Mouse (Mus musculus): ENCODE results near the gene Trim7. TPM values are rescaled to one million over a fixed set of nuclear protein-coding genes. Genes with fewer than 3 reads are reported as not detected.
"Not testable (repeated sequence)": the region's sequence is repeated elsewhere in the genome, so short reads cannot be mapped to it uniquely, and the experiment has no call there.

Trim7 gene
- total and polyA plus RNA-seq, 2 experiments from 2014 or later: 3.7 to 7.7 TPM

- TF ChIP-seq CTCF (IDR thresholded peaks at IDR 0.05; ENCODE audit: low read depth): no peak
Observed at GRCm38 (mm10) chr11:48876680-48877079, 50.7 kb downstream of the Trim7 start.

GRCm38 (mm10) chr11:48898812-48899431 is 73.0 kb downstream of the Trim7 start:
- H3K4me2 ChIP-seq (ENCODE audit: low read depth, low read length): no peak overlapping the region
- ATAC-seq (no peak), DNase-seq (ENCODE audit: low spot score) (no peak)
- no peaks in the 10 kb centered on the region for H3K36me3 ChIP-seq (ENCODE audit: insufficient read depth, low read length)
- H3K9me3 ChIP-seq (ENCODE audit: low read length): no peaks in the 10 kb centered on the region
- 70% methylated on average over 2 of the region's 2 CpGs for WGBS
- H3K9ac ChIP-seq (replicated peaks; ENCODE audit: low read length): no peak overlapping the region
- H3K4me3 ChIP-seq (ENCODE audit: low read length): no peak overlapping the region
- TF ChIP-seq CTCF (IDR thresholded peaks at IDR 0.05; ENCODE audit: low read depth): no peak
- H3K27ac ChIP-seq: no peak overlapping the region
- no peaks in the 10 kb centered on the region for H3K4me1 ChIP-seq (ENCODE audit: insufficient read depth, low read length)
- no peaks in the 10 kb centered on the region for H3K27me3 ChIP-seq (ENCODE audit: insufficient read depth, low read length)

More at GRCm38 (mm10) chr11:48876680-48877079, 50.7 kb downstream of the Trim7 start:
- H3K9ac ChIP-seq (replicated peaks; ENCODE audit: low read length): no peak overlapping the region
- no peaks in the 10 kb centered on the region for H3K36me3 ChIP-seq (ENCODE audit: insufficient read depth, low read length)
- WGBS: 91% methylated on average over 1 of the region's 1 CpGs
- H3K9me3 ChIP-seq (ENCODE audit: low read length): no peaks in the 10 kb centered on the region
- no peak overlapping the region for H3K4me3 ChIP-seq (ENCODE audit: low read length)
- no peaks in the 10 kb centered on the region for H3K4me1 ChIP-seq (ENCODE audit: insufficient read depth, low read length)
- no peak overlapping the region for H3K4me2 ChIP-seq (ENCODE audit: low read depth, low read length)
- no peak overlapping the region for H3K27ac ChIP-seq
- no peak for ATAC-seq
- DNase-seq (ENCODE audit: low spot score): no peak
- H3K27me3 ChIP-seq (ENCODE audit: insufficient read depth, low read length): no peaks in the 10 kb centered on the region

- H3K27ac ChIP-seq; H3K36me3 ChIP-seq (ENCODE audit: insufficient read depth, low read length); H3K4me2 ChIP-seq (ENCODE audit: low read depth, low read length); ATAC-seq; H3K9ac ChIP-seq (replicated peaks; ENCODE audit: low read length); H3K4me1 ChIP-seq (ENCODE audit: insufficient read depth, low read length); H3K9me3 ChIP-seq (ENCODE audit: low read length); H3K4me3 ChIP-seq (ENCODE audit: low read length); H3K27me3 ChIP-seq (ENCODE audit: insufficient read depth, low read length); DNase-seq (ENCODE audit: low spot score): not testable (repeated sequence)
- WGBS: 83% methylated on average over 6 of the region's 6 CpGs
Observed at GRCm38 (mm10) chr11:48900654-48901566, 75.0 kb downstream of the Trim7 start.

GRCm38 (mm10) chr11:48901567-48901930 is 75.6 kb downstream of the Trim7 start:
- WGBS: 83% methylated on average over 1 of the region's 1 CpGs

More at GRCm38 (mm10) chr11:48901567-48901930, 75.6 kb downstream of the Trim7 start:
- not testable (repeated sequence) for DNase-seq (ENCODE audit: low spot score); H3K4me3 ChIP-seq (ENCODE audit: low read length); H3K4me2 ChIP-seq (ENCODE audit: low read depth, low read length); H3K27ac ChIP-seq; H3K36me3 ChIP-seq (ENCODE audit: insufficient read depth, low read length); H3K9me3 ChIP-seq (ENCODE audit: low read length); H3K4me1 ChIP-seq (ENCODE audit: insufficient read depth, low read length); H3K27me3 ChIP-seq (ENCODE audit: insufficient read depth, low read length); H3K9ac ChIP-seq (replicated peaks; ENCODE audit: low read length); ATAC-seq

Other genes with a start within 250 kb of the Trim7 start
- gene Rack1, start 25.8 kb upstream of the Trim7 start, total RNA-seq (2014; rRNA removed): 897 and 958 TPM in 2 replicates
- gene Rack1, start 25.8 kb upstream of the Trim7 start, polyA plus RNA-seq (2015; fragmentation: Nextera tagmentation; extraction: Ambion mirVana): 324 and 342 TPM in 2 replicates
- 42.1 and 43.3 TPM in 2 replicates for gene Trim41, start 8.8 kb upstream of the Trim7 start, total RNA-seq (2014; rRNA removed)
- 5.5 and 7.1 TPM in 2 replicates for gene Trim41, start 8.8 kb upstream of the Trim7 start, polyA plus RNA-seq (2015; fragmentation: Nextera tagmentation; extraction: Ambion mirVana)
- 20.1 and 26.4 TPM in 2 replicates for gene Gm12184, start 515 bp downstream of the Trim7 start, total RNA-seq (2014; rRNA removed)
- gene Gm12184, start 515 bp downstream of the Trim7 start, polyA plus RNA-seq (2015; fragmentation: Nextera tagmentation; extraction: Ambion mirVana): 5.7 and 6.0 TPM in 2 replicates
- gene Irgm1, start 45.5 kb downstream of the Trim7 start, total RNA-seq (2014; rRNA removed): 5.8 and 6.0 TPM in 2 replicates
- 6.3 and 8.2 TPM in 2 replicates for gene Irgm1, start 45.5 kb downstream of the Trim7 start, polyA plus RNA-seq (2015; fragmentation: Nextera tagmentation; extraction: Ambion mirVana)
- 0.10 and 0.18 TPM in 2 replicates for gene Gm5431, start 76.1 kb downstream of the Trim7 start, total RNA-seq (2014; rRNA removed)
- 0.08 and 0.28 TPM in 2 replicates for gene Gm5431, start 76.1 kb downstream of the Trim7 start, polyA plus RNA-seq (2015; fragmentation: Nextera tagmentation; extraction: Ambion mirVana)
- gene Psme2b, start 120.0 kb downstream of the Trim7 start, total RNA-seq (2014; rRNA removed): 0.32 and 0.37 TPM in 2 replicates
- 1.4 and 1.7 TPM in 2 replicates for gene Psme2b, start 120.0 kb downstream of the Trim7 start, polyA plus RNA-seq (2015; fragmentation: Nextera tagmentation; extraction: Ambion mirVana)
- gene Olfr56, start 152.7 kb downstream of the Trim7 start, total RNA-seq (2014; rRNA removed): 0.16 TPM in 1 of 2 replicates, not detected in the other
- 0.08 TPM in 1 of 2 replicates, not detected in the other for gene Olfr56, start 152.7 kb downstream of the Trim7 start, polyA plus RNA-seq (2015; fragmentation: Nextera tagmentation; extraction: Ambion mirVana)
- 0.75 and 0.84 TPM in 2 replicates for gene 9930111J21Rik1, start 153.3 kb downstream of the Trim7 start, total RNA-seq (2014; rRNA removed)
- gene 9930111J21Rik1, start 153.3 kb downstream of the Trim7 start, polyA plus RNA-seq (2015; fragmentation: Nextera tagmentation; extraction: Ambion mirVana): 0.20 and 0.40 TPM in 2 replicates
- not detected in 2 replicates for gene Gm12185, start 166.1 kb downstream of the Trim7 start, total RNA-seq (2014; rRNA removed)
- gene Gm12185, start 166.1 kb downstream of the Trim7 start, polyA plus RNA-seq (2015; fragmentation: Nextera tagmentation; extraction: Ambion mirVana): 0.24 TPM in 1 of 2 replicates, not detected in the other
- gene Tgtp1, start 168.0 kb downstream of the Trim7 start, total RNA-seq (2014; rRNA removed): not detected in 2 replicates
- gene Tgtp1, start 168.0 kb downstream of the Trim7 start, polyA plus RNA-seq (2015; fragmentation: Nextera tagmentation; extraction: Ambion mirVana): 0.09 and 0.35 TPM in 2 replicates
- gene 9930111J21Rik2, start 225.1 kb downstream of the Trim7 start, total RNA-seq (2014; rRNA removed): 0.78 and 1.7 TPM in 2 replicates
- gene 9930111J21Rik2, start 225.1 kb downstream of the Trim7 start, polyA plus RNA-seq (2015; fragmentation: Nextera tagmentation; extraction: Ambion mirVana): 0.16 and 0.49 TPM in 2 replicates
- not detected in 2 replicates for gene Tgtp2, start 238.1 kb downstream of the Trim7 start, total RNA-seq (2014; rRNA removed)
- 0.20 and 0.52 TPM in 2 replicates for gene Tgtp2, start 238.1 kb downstream of the Trim7 start, polyA plus RNA-seq (2015; fragmentation: Nextera tagmentation; extraction: Ambion mirVana)